Mouse (Mus musculus): ENCODE data around the gene Golgb1. TPM values are rescaled to one million over a fixed set of nuclear protein-coding genes. Genes with fewer than 3 reads are reported as not detected.

Golgb1 gene
- total RNA-seq, 1 experiment from 2014 or later, result 41.1 TPM

DNA sequence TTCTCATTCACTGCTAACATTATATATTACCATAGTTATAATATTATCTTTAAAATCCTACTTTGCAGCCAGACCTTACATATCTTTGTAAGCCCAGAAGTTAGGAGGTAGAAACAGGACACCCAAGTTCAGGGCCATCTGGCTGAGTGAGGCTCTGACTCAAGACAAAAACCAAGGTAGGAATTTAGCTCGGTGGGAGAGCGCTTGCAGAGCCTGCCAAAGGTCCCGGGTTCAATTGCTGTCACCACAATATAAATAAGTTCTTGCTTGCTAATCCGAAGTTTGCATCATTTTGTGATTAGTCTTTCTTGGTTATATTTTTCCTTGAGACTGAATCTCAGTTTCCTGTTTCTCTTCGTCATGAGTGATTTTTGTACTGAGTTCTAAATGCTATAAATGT is 28.2 kb downstream of the Golgb1 start:
- ATAC-seq (replicated peaks in 1 of 2; ENCODE audit: insufficient read depth in 1 of 2, low FRiP score in 2 of 2, low TSS enrichment in 1 of 2, low read depth in 1 of 2, poor library complexity in 2 of 2, severe bottlenecking in 2 of 2), result no peak

DNA sequence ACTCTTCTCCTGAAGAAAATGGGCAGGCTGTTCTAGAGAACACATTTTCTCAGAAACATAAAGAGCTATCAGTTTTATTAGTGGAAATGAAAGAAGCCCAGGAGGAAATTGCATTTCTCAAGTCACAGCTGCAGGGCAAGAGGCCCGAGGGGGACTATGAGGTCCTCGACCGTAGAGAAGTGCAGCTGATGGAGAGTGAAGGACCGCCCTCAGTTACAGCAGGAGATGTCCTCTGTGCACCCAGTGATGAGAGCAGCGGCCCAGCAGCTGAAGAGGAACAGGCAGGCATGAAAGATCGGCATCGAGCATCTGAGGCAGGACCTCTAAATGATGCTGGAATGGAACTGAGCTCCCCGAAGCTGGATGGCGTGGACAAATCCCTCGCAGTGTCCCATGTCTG is 37.0 kb downstream of the Golgb1 start:
- ATAC-seq (replicated peaks in 1 of 2; ENCODE audit: insufficient read depth in 1 of 2, low FRiP score in 2 of 2, low TSS enrichment in 1 of 2, low read depth in 1 of 2, poor library complexity in 2 of 2, severe bottlenecking in 2 of 2), result no peak

GRCm38 (mm10) chr16:36912311-36912710 is 37.4 kb downstream of the Golgb1 start:
- ATAC-seq (replicated peaks in 1 of 2; ENCODE audit: insufficient read depth in 1 of 2, low FRiP score in 2 of 2, low TSS enrichment in 1 of 2, low read depth in 1 of 2, poor library complexity in 2 of 2, severe bottlenecking in 2 of 2), result no peak

DNA sequence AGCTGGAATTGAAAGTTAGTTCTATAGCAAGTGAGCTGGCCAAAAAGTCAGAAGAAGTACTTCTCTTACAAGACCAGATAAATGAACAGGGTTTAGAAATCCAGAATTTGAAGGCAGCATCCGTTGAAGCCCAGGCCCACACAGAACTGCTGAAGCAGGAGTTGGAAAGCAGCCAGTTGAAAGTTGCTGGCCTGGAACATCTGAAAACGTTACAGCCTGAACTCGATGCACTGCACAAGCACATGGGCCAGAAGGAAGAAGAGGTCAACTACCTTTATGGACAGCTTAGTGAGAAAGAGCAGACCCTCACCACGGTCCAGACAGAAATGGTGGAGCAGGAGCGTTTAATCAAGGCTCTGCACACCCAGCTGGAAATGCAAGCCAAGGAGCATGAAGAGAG is 39.3 kb downstream of the Golgb1 start:
- no peak for ATAC-seq (replicated peaks in 1 of 2; ENCODE audit: insufficient read depth in 1 of 2, low FRiP score in 2 of 2, low TSS enrichment in 1 of 2, low read depth in 1 of 2, poor library complexity in 2 of 2, severe bottlenecking in 2 of 2)

- ATAC-seq (replicated peaks in 1 of 2; ENCODE audit: insufficient read depth in 1 of 2, low FRiP score in 2 of 2, low TSS enrichment in 1 of 2, low read depth in 1 of 2, poor library complexity in 2 of 2, severe bottlenecking in 2 of 2), result no peak
These were observed 43.6 kb downstream of the Golgb1 start for GRCm38 (mm10) chr16:36918505-36918904.

DNA sequence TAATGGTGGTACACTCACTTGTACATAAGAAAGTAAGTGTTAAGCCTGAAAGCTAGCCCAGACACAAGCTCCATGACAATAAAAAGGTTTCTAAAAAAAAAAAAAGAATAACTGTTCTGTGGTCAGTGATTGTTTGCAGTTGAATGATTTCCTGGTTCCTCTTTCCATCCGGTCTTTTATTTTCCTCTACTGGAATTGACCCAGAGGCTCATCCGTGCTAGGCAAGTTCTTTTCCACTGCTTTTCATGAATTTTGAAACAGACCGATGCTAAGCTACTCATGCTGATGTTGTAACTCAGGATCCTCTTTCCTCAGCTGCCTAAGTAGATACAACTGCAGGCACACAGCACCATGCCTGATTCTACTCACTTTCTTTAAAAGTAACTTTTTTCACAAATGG is 45.5 kb downstream of the Golgb1 start:
- ATAC-seq (replicated peaks in 1 of 2; ENCODE audit: insufficient read depth in 1 of 2, low FRiP score in 2 of 2, low TSS enrichment in 1 of 2, low read depth in 1 of 2, poor library complexity in 2 of 2, severe bottlenecking in 2 of 2), result peak in 1 of 2 experiments; percentile 31; a peak in 1 of 4 replicates

GRCm38 (mm10) chr16:36921067-36921613 is 46.2 kb downstream of the Golgb1 start:
- ATAC-seq (replicated peaks in 1 of 2; ENCODE audit: insufficient read depth in 1 of 2, low FRiP score in 2 of 2, low TSS enrichment in 1 of 2, low read depth in 1 of 2, poor library complexity in 2 of 2, severe bottlenecking in 2 of 2), result no peak

DNA sequence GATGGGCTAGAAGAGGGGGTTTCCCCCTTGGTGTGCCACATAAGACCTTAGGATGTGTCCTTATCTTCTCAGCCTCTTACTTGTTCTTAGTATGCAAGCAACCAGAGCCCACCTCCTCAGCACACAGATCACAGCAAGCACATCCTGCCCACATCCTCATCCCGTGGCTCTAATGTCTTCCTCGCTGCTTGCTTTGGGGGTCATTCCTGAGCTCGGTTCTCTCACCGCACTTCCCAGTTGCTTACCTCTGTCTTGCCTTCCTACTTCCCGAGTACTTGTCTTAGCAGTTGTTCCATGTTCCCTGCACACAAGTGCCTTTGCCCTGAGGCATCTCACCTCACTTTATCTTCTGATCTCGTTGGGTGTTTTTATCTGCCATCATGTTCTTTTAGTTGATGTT is 47.0 kb downstream of the Golgb1 start:
- no peak for ATAC-seq (replicated peaks in 1 of 2; ENCODE audit: insufficient read depth in 1 of 2, low FRiP score in 2 of 2, low TSS enrichment in 1 of 2, low read depth in 1 of 2, poor library complexity in 2 of 2, severe bottlenecking in 2 of 2)

- ATAC-seq (replicated peaks in 1 of 2; ENCODE audit: insufficient read depth in 1 of 2, low FRiP score in 2 of 2, low TSS enrichment in 1 of 2, low read depth in 1 of 2, poor library complexity in 2 of 2, severe bottlenecking in 2 of 2), result no peak
These were observed 49.4 kb downstream of the Golgb1 start for GRCm38 (mm10) chr16:36924312-36924711.

- no peak for ATAC-seq (replicated peaks in 1 of 2; ENCODE audit: insufficient read depth in 1 of 2, low FRiP score in 2 of 2, low TSS enrichment in 1 of 2, low read depth in 1 of 2, poor library complexity in 2 of 2, severe bottlenecking in 2 of 2)
These were observed 50.4 kb downstream of the Golgb1 start for GRCm38 (mm10) chr16:36925351-36925750.

DNA sequence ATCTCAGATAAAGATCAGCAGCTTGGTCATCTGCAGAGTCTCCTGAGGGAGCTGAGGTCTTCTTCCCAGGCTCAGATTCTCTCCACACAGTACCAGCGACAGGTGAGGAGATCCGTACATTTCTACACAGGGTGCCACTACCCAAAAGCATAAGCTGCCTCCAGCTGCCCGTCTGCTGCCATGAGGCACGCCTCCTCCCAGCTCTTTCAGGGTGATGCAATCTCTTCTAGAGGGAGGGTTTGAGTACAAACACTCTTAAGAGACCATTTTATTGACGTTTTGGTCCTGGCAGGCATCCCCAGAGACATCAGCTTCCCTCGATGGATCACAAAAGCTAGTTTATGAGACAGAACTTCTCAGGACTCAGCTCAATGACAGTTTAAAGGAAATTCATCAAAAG is 50.9 kb downstream of the Golgb1 start:
- ATAC-seq (replicated peaks in 1 of 2; ENCODE audit: insufficient read depth in 1 of 2, low FRiP score in 2 of 2, low TSS enrichment in 1 of 2, low read depth in 1 of 2, poor library complexity in 2 of 2, severe bottlenecking in 2 of 2), result no peak

DNA sequence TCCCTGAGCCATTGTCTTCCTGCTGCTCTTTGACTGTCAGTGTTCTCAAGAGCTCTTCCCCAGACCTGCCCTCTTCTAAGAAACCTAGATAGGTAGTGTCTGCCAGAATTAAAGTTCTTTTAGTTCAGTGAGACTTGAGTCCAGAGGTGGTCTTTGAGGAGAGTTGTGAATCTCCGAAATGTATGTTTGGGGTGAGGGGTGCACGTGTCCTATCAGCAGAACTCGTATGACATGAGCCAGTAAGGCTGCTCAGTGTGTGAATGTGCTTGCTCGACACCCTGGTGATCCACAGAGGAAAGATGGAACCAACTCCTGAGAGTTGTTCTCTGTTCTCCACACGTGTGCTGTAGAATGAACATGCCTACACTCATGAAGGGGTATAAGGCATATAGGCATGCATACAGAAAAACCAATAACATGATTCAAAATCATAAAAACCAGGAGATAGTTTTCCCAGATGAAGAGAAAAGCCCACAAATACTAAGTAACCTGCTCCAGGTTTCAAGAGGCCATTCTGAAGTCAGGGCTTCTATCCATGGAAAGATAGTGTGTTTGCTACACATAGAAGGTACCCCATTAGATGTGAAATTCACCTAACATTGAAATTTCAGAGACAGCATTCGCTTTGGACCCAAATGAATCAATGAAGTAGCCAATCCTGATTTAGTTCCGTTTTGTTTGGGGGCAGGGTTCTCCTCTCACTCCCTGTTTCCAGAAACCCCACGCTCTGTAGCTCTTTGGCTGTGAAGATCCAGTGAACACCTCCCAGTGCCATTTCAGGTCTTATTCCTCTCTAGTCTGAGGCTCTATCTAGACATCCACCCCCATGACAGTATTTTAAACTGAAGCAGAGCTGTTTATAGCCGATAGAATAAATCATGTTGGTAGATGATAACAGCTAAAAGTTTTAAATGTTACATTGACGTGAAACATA is 51.8 kb downstream of the Golgb1 start:
- no peak for ATAC-seq (replicated peaks in 1 of 2; ENCODE audit: insufficient read depth in 1 of 2, low FRiP score in 2 of 2, low TSS enrichment in 1 of 2, low read depth in 1 of 2, poor library complexity in 2 of 2, severe bottlenecking in 2 of 2)

- no peak for ATAC-seq (replicated peaks in 1 of 2; ENCODE audit: insufficient read depth in 1 of 2, low FRiP score in 2 of 2, low TSS enrichment in 1 of 2, low read depth in 1 of 2, poor library complexity in 2 of 2, severe bottlenecking in 2 of 2)
These were observed 52.7 kb downstream of the Golgb1 start for GRCm38 (mm10) chr16:36927495-36928105.

DNA sequence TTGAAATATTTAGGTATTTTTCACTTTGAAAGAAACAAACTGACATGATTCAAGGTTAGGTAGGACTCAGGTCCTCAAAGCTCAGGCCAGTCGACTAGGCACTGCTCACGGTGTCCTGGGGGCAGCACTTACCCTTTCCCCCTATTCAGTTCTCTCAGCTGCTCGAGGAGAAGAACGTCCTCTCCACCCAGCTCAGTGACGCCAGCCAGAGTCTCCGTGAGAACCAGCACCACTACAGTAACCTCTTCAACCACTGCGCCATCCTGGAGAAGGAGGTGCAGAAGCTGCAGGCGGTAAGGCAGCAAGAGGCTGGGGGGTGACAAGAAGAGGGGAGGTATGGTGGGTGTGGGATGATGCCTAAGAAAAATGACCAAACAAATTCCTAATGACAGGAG is 53.2 kb downstream of the Golgb1 start:
- ATAC-seq (replicated peaks in 1 of 2; ENCODE audit: insufficient read depth in 1 of 2, low FRiP score in 2 of 2, low TSS enrichment in 1 of 2, low read depth in 1 of 2, poor library complexity in 2 of 2, severe bottlenecking in 2 of 2), result no peak

DNA sequence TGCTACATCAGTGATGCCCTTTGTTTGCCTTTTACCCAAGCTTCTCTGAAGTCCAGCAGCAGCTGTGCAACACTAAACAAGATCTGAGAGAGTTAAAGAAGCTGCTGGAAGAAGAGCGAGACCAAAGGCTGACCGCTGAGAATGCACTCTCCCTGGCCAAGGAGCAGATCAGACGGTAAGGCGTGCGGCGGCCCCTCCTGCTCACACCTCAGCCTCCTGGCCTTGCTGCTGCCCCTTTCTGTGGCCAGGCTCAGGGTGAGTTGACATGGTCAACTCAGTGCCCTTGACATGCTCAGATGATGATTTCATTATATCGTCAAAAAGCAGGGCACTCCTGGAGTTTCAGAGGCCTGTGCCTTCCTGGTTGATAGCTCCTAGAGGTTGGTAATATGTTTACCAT is 54.3 kb downstream of the Golgb1 start:
- no peak for ATAC-seq (replicated peaks in 1 of 2; ENCODE audit: insufficient read depth in 1 of 2, low FRiP score in 2 of 2, low TSS enrichment in 1 of 2, low read depth in 1 of 2, poor library complexity in 2 of 2, severe bottlenecking in 2 of 2)

DNA sequence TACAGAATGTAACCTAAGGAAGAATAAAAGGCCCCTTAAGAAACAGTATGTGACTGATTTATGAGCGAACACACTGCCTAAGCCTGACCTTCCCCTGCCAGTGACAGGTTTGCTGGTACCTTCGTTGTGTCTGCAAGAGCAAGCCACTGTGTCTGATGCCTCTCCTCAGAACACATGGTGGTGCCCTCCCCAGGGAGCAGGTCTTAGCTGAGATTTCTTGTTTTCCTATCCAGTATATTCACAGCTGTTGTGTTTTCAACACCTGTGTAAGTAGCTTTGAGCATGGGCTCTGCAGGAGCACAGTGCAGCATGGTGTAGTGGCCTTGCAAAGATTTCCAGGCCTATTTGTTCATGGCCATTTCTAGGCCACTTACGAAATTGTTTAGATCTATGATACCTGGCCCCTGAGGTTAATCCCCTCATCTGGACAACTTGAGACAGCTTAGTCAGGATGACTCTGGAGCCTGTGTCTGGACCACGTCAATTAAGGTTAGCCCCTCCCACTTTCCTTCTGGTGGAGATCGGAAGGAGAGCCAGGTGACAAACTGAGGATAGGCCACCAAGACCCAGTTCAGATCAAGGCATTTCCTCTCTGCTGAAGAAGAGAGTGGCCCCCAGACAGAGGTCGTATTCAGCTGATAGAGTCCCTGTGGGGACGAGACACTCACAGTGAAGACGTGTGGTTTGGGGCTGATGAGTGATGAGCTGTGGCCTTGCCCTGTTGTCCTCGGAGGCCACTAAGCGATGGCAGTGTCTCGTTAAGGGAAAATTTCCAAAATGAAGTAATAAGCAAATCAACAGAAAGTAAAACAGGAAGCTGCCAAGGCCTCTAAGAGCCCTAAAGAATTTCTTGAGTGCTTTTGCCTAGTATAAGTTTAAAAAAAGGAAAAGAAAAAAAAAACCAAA is 55.5 kb downstream of the Golgb1 start:
- no peak for ATAC-seq (replicated peaks in 1 of 2; ENCODE audit: insufficient read depth in 1 of 2, low FRiP score in 2 of 2, low TSS enrichment in 1 of 2, low read depth in 1 of 2, poor library complexity in 2 of 2, severe bottlenecking in 2 of 2)

DNA sequence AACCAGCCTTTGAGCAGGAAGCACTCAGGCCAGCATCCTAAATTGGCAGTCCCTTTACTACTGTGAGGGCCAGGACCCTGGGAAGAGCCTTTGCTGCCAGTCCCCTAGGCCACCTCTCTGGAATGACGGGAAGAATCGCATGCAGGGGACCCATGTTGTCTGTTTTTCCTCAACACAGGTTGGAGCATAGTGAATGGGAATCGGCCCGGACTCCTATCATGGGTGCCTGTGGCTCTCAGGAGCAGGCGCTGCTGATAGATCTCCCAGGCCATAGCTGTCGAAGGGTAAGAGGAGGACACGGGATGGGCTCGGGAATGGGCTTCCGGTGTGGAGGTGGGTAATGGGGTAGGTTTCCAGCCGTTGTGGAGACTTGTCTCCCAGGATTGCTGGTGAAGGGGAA is 56.4 kb downstream of the Golgb1 start:
- no peak for ATAC-seq (replicated peaks in 1 of 2; ENCODE audit: insufficient read depth in 1 of 2, low FRiP score in 2 of 2, low TSS enrichment in 1 of 2, low read depth in 1 of 2, poor library complexity in 2 of 2, severe bottlenecking in 2 of 2)

DNA sequence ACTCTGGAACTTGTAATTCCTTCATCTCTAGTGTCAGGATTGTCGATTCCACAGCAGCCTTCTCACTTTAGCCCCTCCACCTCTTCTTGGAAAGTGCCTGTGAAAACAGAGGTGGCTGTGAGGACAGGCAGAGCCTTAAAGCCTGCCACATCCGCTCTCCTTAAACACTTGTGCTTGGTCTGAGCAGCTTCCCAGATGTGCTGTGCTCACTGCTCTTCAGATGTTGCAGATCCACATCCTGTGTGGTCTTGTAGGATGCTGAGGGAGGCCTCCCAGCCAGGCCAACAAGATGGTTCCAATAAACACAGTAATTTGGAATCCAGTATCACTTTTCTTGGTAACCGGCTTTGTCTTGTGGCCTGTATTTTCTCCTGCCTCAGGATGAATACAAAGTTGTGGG is 57.0 kb downstream of the Golgb1 start:
- no peak for ATAC-seq (replicated peaks in 1 of 2; ENCODE audit: insufficient read depth in 1 of 2, low FRiP score in 2 of 2, low TSS enrichment in 1 of 2, low read depth in 1 of 2, poor library complexity in 2 of 2, severe bottlenecking in 2 of 2)

All from hematopoietic stem cell, adult 5-6 weeks (primary cell).